Mouse (Mus musculus) hindbrain, embryonic 15.5 days (tissue): ENCODE measurements around the gene Sprr1b. TPM values are rescaled to one million over a fixed set of nuclear protein-coding genes. Genes with fewer than 3 reads are reported as not detected.

Experiments used
- ATAC-seq: fragments of 200-750 bp; cut with Nextera tagmentation; 2 replicates; pipeline ENCODE4 v1.8.0; 2017; ENCODE audit warnings: low read depth, moderate number of reproducible peaks, moderate TSS enrichment; ENCODE audit not compliant: low FRiP score
- H3K27ac ChIP-seq: fragments of 300-500 bp; sonication (generic); replicated peaks from 2 replicates; pipeline ENCODE4 v1.5.1; 2015; ENCODE audit warnings: mild to moderate bottlenecking, inconsistent platforms
- H3K27me3 ChIP-seq: fragments of 300-500 bp; sonication (generic); 2 replicates; pipeline ENCODE4 v1.6.1; 2015; ENCODE audit warnings: control low read depth, inconsistent platforms
- H3K36me3 ChIP-seq: fragments of 300-500 bp; sonication (generic); 2 replicates; pipeline ENCODE4 v1.6.1; 2015; ENCODE audit warnings: control low read depth, inconsistent platforms
- H3K4me1 ChIP-seq: fragments of 300-500 bp; sonication (generic); replicated peaks from 2 replicates; pipeline ENCODE4 v1.6.1; 2015; ENCODE audit warnings: control low read depth, inconsistent platforms
- H3K4me2 ChIP-seq: fragments of 300-500 bp; sonication (generic); 2 replicates; pipeline ENCODE4 v1.6.1; 2015; ENCODE audit warnings: moderate library complexity, mild to moderate bottlenecking, inconsistent platforms
- H3K4me3 ChIP-seq: fragments of 300-500 bp; sonication (generic); 2 replicates; pipeline ENCODE4 v1.5.1; 2015; ENCODE audit warnings: mild to moderate bottlenecking, inconsistent platforms
- H3K9ac ChIP-seq: fragments of 300-500 bp; sonication (generic); 2 replicates; pipeline ENCODE4 v1.6.1; 2015; ENCODE audit warnings: inconsistent platforms
- H3K9me3 ChIP-seq: fragments of 300-500 bp; sonication (generic); 2 replicates; pipeline ENCODE4 v1.6.1; 2016; ENCODE audit warnings: control low read depth, inconsistent platforms
- WGBS: fragments of 180-500 bp; shearing (Covaris S2); methylation state at CpG from one replicate; pipeline ENCODE4 v1.1.7; 2015; 5-methylcytosine and 5-hydroxymethylcytosine counted together
- polyA plus RNA-seq: library from polyadenylated mRNA; unstranded; fragments of >200 nt; fragmentation: Nextera tagmentation; extraction: Ambion mirVana; gene quantifications from 2 replicates; pipeline ENCODE4 v1.2.1, GENCODE M21; 2015

The Sprr1b gene
- polyA plus RNA-seq, 1 experiment from 2014 or later, result not detected

- Histone ChIP-seq H3K4me2 (no peak within 1 kb of the TSS), H3K27ac (no peak within 1 kb of the TSS), H3K9ac (no peak within 1 kb of the TSS), H3K4me3 (no peak within 1 kb of the TSS), H3K36me3 (no peaks in the 10 kb centered on the region), H3K27me3 (no peaks in the 10 kb centered on the region), H3K9me3 (no peaks in the 10 kb centered on the region), H3K4me1 (no peaks in the 10 kb centered on the region)
- ATAC-seq, result no peak
- 90% methylated on average over 2 of the region's 2 CpGs for WGBS
These were observed 30.9 kb downstream of the Sprr1b start, which contains the start of gene Sprr2i for GRCm38 (mm10) chr3:92407691-92408090. Sprr2i (plus strand) TSS chr3:92407991.

- no peaks in the 10 kb centered on the region for H3K9me3 ChIP-seq
- ATAC-seq, result no peak
- no peak overlapping the region for H3K4me3 ChIP-seq
- H3K4me2 ChIP-seq, result no peak overlapping the region
- no peak overlapping the region for H3K9ac ChIP-seq
- H3K27ac ChIP-seq, result no peak overlapping the region
- 72% methylated on average over 1 of the region's 1 CpGs for WGBS
- no peaks in the 10 kb centered on the region for H3K4me1 ChIP-seq
- no peaks in the 10 kb centered on the region for H3K36me3 ChIP-seq
- H3K27me3 ChIP-seq, result no peaks in the 10 kb centered on the region
These were observed 44.3 kb downstream of the Sprr1b start for GRCm38 (mm10) chr3:92394301-92394700.

Other genes starting within 250 kb of the Sprr1b start
- gene Sprr2a1, start 223.0 kb downstream of the Sprr1b start, polyA plus RNA-seq, result not detected in 2 replicates
- 0.29 TPM in 1 of 2 replicates, not detected in the other for gene Sprr2a2, start 222.9 kb downstream of the Sprr1b start, polyA plus RNA-seq
- not detected in 2 replicates for gene Sprr2a3, start 153.4 kb downstream of the Sprr1b start, polyA plus RNA-seq
- gene Sprr2b, start 122.2 kb downstream of the Sprr1b start, polyA plus RNA-seq, result 0.63 TPM in 1 of 2 replicates, not detected in the other
- gene Sprr2d, start 99.6 kb downstream of the Sprr1b start, polyA plus RNA-seq, result not detected in 2 replicates
- gene Sprr2e, start 86.6 kb downstream of the Sprr1b start, polyA plus RNA-seq, result not detected in 2 replicates
- gene Sprr2f, start 73.6 kb downstream of the Sprr1b start, polyA plus RNA-seq, result not detected in 2 replicates
- gene Sprr2h, start 53.1 kb downstream of the Sprr1b start, polyA plus RNA-seq, result not detected in 2 replicates
- not detected in 2 replicates for gene Sprr2i, start 30.8 kb downstream of the Sprr1b start, polyA plus RNA-seq
- not detected in 2 replicates for gene Sprr2j-ps, start 20.7 kb downstream of the Sprr1b start, polyA plus RNA-seq
- gene Gm9774, start 9.4 kb downstream of the Sprr1b start, polyA plus RNA-seq, result 6.2 and 10.3 TPM in 2 replicates
- gene Sprr2k, start 6.2 kb downstream of the Sprr1b start, polyA plus RNA-seq, result not detected in 2 replicates
- gene Sprr3, start 19.9 kb upstream of the Sprr1b start, polyA plus RNA-seq, result not detected in 2 replicates
- not detected in 2 replicates for gene Sprr1a, start 47.1 kb upstream of the Sprr1b start, polyA plus RNA-seq
- not detected in 2 replicates for gene Sprr4, start 61.7 kb upstream of the Sprr1b start, polyA plus RNA-seq
- not detected in 2 replicates for gene 2310046K23Rik, start 95.7 kb upstream of the Sprr1b start, polyA plus RNA-seq
- gene Ivl, start 134.9 kb upstream of the Sprr1b start, polyA plus RNA-seq, result not detected in 2 replicates
- gene Smcp, start 150.2 kb upstream of the Sprr1b start, polyA plus RNA-seq, result not detected in 2 replicates
- not detected in 2 replicates for gene 2210017I01Rik, start 168.7 kb upstream of the Sprr1b start, polyA plus RNA-seq
- not detected in 2 replicates for gene Lce6a, start 182.9 kb upstream of the Sprr1b start, polyA plus RNA-seq
- gene Lce1a1, start 209.5 kb upstream of the Sprr1b start, polyA plus RNA-seq, result not detected in 2 replicates
- not detected in 2 replicates for gene Lce1b, start 218.1 kb upstream of the Sprr1b start, polyA plus RNA-seq
- gene Lce1a2, start 231.5 kb upstream of the Sprr1b start, polyA plus RNA-seq, result not detected in 2 replicates
- not detected in 2 replicates for gene Lce1c, start 240.5 kb upstream of the Sprr1b start, polyA plus RNA-seq
- gene Lce1d, start 248.4 kb upstream of the Sprr1b start, polyA plus RNA-seq, result not detected in 2 replicates